Mouse (Mus musculus) frontal cortex, adult 2 months (tissue): ENCODE measurements at regions not wholly inside any gene's neighbourhood (a gene's known extent, or its start where the extent isn't known, plus 50 kb on each side); places are given as distances from the start of the nearest gene placed in this dataset.
A peak's percentile ranks its signal among the peaks of the same experiment; 100 is the strongest.

Experiments used
- DNase-seq, 2 experiments: peaks; one replicate each; pipeline ENCODE4 v3.0.0; 2022; ENCODE audit warnings: low spot score in 1 of 2; ENCODE audit errors: extremely low spot score in 1 of 2

GRCm38 (mm10) chr12:17481687-17482086 is 62.9 kb upstream of the Odc1 start:
- DNase-seq = no peak

GRCm38 (mm10) chr12:17482196-17482595 is 62.4 kb upstream of the Odc1 start:
- no peak for DNase-seq

- no peak for DNase-seq
Observed at GRCm38 (mm10) chr12:17484448-17484847, 60.1 kb upstream of the Odc1 start.

GRCm38 (mm10) chr12:17486062-17486770 is 58.4 kb upstream of the Odc1 start:
- DNase-seq = peak in 1 of 2 experiments; percentile 11

- no peak for DNase-seq
Observed at GRCm38 (mm10) chr12:17487336-17487735, 57.3 kb upstream of the Odc1 start.

GRCm38 (mm10) chr12:17488203-17488602 is 56.4 kb upstream of the Odc1 start:
- no peak for DNase-seq

- DNase-seq = no peak
Observed at GRCm38 (mm10) chr12:17489971-17490370, 54.6 kb upstream of the Odc1 start.

- no peak for DNase-seq
Observed at GRCm38 (mm10) chr12:17492574-17492973, 52.0 kb upstream of the Odc1 start.

GRCm38 (mm10) chr12:17493053-17493452 is 51.5 kb upstream of the Odc1 start:
- no peak for DNase-seq

- no peak for DNase-seq
Observed at GRCm38 (mm10) chr12:17493810-17494209, 50.8 kb upstream of the Odc1 start.
